Mouse (Mus musculus) thymus, postnatal 25 days (tissue): Measurements from ENCODE around the gene Klhl40.

Experiments
- DNase-seq: peaks from one replicate; pipeline ENCODE4 v3.0.0; 2022

The Klhl40 gene

DNA sequence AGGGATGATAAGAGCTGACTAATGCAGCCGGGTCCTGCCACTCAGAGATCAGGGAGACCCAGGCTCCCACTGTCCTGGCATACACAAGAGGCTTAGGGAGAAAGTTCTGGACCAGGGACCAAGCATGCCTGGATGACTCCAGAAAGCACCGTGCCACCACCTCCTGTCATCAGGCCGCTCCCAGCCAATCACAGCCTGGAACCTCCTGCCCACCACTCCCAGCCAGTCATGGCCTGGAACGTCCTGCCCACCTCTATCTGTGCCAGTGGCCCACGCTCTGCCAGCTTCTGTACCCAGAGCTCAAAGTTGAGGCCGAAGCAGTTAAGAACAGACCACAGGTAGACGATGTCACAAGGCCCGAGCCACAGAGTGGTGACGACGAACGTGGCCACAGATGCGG lies 7.4 kb downstream of the Klhl40 start:
- no peak for DNase-seq

GRCm38 (mm10) chr9:121785261-121785660 lies 7.9 kb downstream of the Klhl40 start:
- no peak for DNase-seq

- no peak for DNase-seq
Observed at GRCm38 (mm10) chr9:121786359-121786758, 9.0 kb downstream of the Klhl40 start.

GRCm38 (mm10) chr9:121791206-121791605 lies 13.8 kb downstream of the Klhl40 start:
- peak; percentile 16 for DNase-seq

DNA sequence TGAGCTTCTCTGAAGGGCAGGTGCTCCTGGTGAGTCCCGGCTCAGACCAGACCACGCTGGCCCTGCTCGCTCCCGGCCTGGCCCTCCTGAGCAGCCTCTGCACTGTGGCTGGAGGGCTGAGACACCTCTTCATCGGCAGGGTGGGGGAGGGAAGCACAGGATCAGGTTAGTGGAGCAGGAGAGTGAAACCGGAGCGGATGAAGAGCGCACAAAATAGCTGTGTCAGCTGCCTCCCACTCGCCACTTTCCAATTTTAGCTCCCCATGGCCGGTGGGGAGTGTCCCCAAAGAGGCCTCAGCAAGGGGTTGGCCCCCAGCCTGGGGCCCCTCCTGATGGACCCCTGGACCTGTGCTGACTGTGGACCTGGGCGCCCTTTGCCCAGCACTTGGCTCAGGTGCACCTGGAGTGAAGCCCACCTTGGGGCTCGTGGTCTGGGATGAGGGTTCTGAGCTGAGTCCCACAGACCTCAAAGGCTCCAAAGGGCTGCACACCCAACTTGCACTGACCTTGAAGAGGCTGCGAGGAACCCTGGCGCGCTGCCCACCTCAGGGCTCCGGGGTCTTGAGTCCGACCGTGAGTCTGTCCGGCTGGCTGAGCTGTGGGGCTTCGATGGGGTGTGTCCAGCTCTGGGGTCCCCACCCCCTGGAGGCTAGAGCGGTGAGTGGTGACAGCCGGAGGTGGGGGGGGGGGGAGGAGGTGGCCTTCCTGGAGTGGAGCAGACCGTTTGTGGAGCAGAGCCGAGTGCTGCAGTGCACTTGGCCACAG lies 14.5 kb downstream of the Klhl40 start, which contains the start of gene Hhatl:
Gene Hhatl, minus strand, starts transcription at position 751 of the 765 bp plus-strand sequence.
- DNase-seq, result no peak

DNA sequence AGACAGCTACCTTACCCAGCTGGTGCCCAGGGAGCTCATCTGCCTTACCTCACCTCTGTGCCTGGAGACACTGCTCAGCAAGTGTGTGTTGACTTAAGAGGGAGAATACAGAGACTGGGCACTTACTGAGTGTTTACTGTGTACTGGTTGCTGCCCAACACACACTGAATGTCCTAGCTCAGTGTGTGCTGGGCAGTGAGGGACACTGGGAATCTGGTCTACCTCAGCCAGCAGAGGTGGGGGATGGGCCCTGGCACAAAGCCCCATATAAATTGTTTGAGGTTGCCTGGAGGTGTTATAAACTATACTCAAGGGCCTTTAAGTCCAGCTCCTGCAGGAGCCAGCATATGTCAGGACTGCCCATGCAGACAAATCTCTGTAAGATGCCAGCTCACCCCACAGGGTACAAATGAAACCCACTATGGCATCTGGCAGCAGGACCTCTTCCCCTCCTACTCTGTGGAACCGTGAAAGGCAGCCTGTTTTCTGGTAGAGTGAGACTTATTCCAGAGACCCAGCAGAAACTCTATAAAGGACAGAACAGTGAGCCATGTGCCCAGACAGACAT lies 17.6 kb downstream of the Klhl40 start:
- DNase-seq, result no peak

DNA sequence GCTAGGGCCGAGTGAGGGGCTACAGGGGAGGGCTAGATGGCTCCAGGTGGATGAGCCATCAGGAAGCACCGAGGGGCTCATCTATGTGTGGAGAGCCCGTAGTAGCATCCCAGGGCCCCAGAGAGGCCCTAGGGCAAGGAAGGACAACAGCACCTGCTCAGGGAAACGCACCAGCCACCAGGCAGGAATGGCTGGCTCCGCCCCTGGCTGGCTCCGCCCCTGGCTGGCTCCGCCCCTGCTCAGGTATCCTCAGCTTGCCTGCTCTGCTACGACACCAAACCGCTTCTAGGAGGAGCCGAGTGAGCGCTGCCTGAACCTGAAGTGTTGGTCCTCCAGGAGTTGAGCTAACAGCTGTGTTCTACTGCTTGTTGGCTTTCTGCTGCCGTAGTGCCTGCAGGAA lies 20.3 kb downstream of the Klhl40 start:
- DNase-seq, result no peak

DNA sequence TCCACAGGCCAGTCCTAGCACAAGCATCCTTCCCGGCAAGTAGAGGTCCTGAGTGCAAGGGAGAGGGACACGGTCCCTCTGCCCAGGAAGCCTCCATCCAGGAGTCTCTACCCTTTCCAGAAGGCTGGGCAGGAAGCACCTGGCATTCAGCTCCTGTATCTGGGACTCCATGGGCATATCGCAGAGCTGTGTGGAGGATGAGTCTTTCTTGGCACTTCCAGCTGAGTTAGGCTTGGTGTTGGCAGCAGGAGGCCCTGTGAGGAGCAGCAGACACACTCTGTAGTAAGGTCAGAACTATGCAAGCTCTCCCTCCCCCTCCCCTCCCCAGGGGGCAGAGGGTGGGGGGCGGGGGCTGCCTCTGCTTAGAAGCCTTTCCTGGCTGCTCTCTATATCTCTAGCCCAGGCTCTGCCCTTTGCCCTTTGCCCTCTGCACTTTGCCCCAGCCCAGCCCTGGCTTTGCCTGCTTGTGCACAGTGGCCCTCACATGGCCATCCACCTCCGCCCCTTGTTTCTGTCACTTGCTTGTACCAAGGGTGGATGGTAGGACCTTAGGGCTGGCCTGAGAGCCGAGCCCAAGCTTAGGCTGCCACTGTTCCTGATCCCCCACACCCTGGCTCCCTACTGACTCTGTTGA lies 21.6 kb downstream of the Klhl40 start:
- no peak for DNase-seq

DNA sequence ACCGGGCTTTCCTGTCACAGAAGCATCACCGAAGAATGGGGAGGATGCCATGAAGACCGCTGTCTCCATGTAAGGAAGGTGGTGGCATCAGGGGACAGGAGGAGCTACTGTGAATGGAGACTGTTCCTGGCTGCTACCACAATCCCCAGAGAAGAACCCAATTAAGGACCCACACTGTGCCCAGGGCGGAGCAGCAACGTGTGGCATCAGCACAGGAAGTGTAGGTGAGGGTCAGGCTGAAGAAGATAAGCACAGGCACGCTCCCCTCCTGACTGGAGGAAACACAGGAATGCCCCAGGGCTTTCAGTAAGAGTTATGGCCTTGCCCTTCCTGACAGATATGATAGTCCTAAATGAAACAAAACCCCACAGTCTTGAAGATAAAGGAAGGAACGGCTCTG lies 25.3 kb downstream of the Klhl40 start:
- DNase-seq, result no peak

GRCm38 (mm10) chr9:121807546-121807945 lies 30.1 kb downstream of the Klhl40 start:
- no peak for DNase-seq

DNA sequence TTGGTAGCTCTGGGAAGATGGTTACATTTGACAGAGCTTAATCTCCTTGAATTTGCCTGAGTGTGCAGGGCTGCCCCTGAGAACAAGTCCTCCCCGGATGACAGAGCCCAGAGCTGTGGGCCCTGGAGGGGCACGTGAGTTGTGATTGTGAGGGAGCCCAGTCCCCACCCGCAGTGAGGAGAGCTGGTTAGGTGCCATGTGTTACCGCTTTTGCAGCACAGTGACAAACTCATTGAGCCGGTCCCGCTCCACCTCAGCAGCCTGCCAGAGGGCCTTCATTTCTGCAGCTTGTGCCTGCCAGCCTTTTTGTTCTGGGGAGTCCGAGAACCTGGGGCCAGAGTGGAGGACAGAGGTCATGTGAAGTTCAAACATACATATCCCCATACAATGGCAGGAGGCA lies 30.5 kb downstream of the Klhl40 start:
- no peak for DNase-seq

- no peak for DNase-seq
Observed at GRCm38 (mm10) chr9:121808511-121808910, 31.1 kb downstream of the Klhl40 start.

DNA sequence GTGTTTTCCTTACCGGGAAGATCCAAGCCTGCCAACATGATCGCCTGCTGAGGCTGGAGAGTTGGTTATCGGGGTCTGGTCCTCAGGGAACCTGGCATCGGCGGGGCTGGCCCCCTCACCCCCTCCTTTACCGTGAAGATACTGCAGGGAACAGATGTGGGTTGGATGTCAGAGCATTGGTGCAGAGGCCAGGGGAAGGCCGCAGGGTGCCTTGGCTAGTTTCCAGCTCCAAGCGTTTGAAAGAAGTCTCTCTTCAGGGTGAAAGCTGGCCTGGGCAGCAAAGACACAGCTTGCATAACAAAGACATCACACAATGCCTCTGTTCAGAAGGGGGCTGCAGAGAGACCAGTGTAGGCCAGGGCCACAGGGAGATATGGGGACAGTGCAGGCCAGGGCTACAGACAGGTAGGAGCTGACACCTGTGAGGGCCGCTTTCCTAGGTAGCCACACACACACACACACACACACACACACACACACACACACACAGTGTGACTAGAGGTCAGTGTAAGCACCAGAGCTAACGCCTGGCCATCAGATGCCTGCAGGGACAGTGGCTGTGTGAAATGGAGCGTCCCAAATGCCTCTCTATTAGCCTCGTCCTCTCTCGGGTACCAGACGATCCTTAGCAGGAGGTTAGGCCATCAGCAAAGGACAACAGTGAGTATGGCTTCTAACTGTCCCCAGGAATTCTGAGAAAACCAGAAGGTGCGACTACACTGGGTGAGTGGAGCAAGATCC lies 32.8 kb downstream of the Klhl40 start:
- DNase-seq, result no peak

DNA sequence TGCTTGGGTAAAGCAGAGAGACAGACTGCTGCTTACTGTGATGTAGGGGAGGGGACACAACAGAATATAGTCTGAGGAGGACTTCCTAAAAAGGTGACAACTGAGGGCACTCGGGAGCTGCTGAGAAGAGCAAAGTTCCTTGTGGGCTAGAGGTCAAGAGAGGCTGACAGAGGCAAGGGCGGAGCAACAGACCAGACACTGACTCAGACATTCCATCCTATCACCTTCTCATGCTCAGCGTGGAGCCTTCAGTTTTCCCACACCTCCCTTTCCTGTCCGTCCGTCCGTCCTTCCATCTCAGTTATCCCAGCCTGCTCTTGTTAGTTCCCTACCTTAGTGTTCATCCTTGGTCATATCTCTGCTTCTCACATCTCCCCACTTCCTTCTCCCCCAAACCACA lies 37.8 kb downstream of the Klhl40 start:
- no peak for DNase-seq

DNA sequence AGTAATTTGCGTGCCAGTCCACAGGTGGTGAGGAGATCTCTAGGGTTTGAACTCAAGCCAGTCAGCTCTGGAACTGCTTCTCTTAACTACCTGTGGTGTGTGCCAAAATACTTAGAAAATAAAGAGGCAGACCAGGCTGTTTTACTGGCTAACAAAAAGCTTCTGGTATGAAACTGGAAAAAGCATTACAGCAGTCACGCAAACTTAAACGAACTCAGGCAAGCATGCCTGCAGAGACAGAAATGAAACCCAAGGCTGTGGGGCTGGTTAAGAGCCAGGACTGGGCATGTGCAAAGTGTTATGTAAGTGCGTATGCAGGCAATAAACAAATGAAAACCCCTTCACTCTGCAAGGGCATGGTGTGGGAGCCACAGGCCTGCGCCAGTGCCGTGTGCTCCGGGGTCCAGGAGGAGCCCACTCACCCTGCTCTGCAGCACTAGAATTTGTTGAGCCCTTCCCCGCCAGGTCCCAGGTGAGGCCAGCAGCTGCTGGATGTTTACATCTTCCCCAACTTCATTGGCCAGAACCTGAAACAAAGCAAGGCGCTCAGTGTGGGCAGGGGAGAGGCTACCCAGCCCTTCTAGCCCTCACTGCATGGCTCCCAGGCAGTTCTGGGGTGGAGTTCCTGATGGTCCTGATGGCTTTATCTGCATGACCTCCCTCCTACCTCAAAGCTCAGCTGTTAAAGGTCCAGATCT lies 41.8 kb downstream of the Klhl40 start:
- no peak for DNase-seq

DNA sequence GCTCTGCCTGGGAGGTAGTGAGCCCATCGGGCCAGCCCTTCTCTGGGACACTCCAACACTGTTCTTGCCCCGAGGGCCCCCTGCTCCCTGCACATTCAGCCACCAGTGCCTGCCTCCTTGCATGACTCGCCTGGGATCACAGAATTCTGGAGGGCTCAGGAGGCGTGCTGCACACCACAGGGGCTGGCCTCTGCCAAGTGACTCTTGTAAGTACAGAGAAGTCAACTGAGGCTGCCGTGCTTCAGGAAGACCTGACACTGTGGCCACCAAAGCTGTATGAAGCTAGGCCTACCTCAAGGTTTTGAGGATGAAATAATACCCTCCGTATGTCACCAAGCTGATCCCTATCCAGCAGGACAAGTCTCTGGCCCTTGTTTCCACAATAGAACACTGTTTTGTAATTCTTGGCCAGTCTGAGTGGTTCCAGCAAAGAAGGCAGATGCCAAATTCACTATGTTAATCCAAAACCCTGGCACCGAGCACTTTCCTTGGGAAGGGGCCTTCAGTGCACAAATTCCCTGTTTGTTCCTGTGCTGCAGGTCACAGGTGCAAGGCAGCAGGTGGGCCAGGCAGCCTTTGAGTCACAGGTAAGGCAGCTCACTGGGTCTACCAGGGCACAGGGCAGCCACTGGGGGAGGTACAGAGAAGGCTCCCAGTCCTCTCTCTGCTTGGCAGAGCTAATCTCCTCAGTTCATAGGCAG lies 42.5 kb downstream of the Klhl40 start:
- DNase-seq, result no peak

- DNase-seq, result no peak
Observed at GRCm38 (mm10) chr9:121820765-121821164, 43.4 kb downstream of the Klhl40 start.

DNA sequence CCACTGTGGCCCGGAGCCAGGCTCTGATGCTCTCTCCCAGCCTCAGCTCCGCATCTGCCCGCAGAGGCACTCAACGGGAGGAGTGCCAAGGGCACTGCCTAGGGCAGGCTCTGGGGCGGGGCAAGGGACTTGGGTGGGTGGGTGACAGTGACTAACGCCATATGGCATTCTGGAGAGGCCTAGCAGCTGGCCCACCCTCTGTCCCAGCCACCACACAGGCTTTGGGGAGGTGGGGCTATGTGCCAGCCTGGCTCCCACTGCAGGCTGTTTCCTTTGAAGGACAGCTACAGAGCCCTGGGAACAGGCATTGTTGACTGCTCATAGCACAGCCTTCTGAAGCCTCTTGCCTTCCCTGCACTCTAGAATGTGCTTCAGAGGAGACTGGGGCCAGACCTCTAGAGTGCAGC lies 45.2 kb downstream of the Klhl40 start:
- DNase-seq, result no peak

GRCm38 (mm10) chr9:121823051-121823450 lies 45.6 kb downstream of the Klhl40 start:
- DNase-seq, result no peak

DNA sequence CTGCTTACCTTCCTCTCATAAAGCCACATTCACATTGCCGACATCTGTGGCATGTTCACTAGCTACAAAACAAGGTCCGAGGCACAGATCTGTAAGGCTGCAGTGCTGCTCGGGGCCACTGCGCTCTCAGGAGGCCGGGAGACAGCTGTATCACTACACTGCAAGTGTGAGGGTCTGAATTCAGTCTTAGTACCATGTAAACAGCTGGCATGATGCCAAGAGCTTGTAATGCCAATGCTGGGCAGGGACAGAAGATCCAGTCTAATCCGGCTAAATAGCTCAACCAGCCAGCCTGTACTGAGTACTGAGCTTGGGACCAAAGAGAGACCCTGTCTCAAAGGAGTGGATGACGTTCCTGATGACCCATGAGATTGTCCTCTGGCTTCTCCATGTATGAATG lies 46.6 kb downstream of the Klhl40 start:
- DNase-seq, result no peak

DNA sequence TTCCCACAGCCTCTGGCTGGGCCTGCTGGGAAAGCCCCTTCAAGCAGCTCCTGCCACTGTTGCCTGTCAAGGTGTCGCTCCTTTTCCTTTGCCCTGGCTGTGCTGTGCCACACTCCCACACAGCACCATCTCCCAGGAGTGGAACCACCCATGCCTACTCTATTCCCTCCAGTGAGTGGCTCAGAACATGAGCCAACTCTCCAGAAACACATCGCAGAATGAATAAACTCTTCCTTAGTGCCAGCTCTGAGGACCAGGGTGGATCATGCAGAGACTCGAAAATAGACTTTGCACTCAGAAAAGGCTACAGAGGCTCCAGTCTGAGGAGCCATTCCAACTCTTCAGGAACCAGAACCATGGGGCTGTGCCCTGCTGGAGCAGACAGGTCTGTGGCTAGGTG lies 48.9 kb downstream of the Klhl40 start:
- DNase-seq, result no peak

GRCm38 (mm10) chr9:121828314-121828713 lies 50.9 kb downstream of the Klhl40 start:
- no peak for DNase-seq
